Mouse (Mus musculus) spleen, adult 2 months (tissue): ENCODE results near the gene Insr. TPM values are rescaled to one million over a fixed set of nuclear protein-coding genes. Genes with fewer than 3 reads are reported as not detected.
"Not testable (repeated sequence)": the region's sequence is repeated elsewhere in the genome, so short reads cannot be mapped to it uniquely, and the experiment has no call there.

Experiments
- DNase-seq, 2 experiments: peaks; one replicate each; pipeline versions ENCODE4 v3.0.0 to v3.0.0-alpha.2; 2012 to 2021; ENCODE audit warnings: low spot score in 2 of 2, low read depth in 1 of 2
- H3K27ac ChIP-seq: fragments of 200-500 bp; 2 replicates; pipeline ENCODE4 v1.5.1; 2012; ENCODE audit warnings: low read length, inconsistent platforms; ENCODE audit not compliant: insufficient read depth
- H3K27me3 ChIP-seq: fragments of 200-500 bp; 2 replicates; pipeline ENCODE4 v1.6.1; 2012; ENCODE audit warnings: mild to moderate bottlenecking, moderate library complexity, low read length, inconsistent platforms; ENCODE audit not compliant: control insufficient read depth, insufficient read depth
- H3K36me3 ChIP-seq: fragments of 200-500 bp; 2 replicates; pipeline ENCODE4 v1.6.1; 2012; ENCODE audit warnings: mild to moderate bottlenecking, low read length, inconsistent platforms; ENCODE audit not compliant: control insufficient read depth, insufficient read depth
- H3K4me1 ChIP-seq: fragments of 200-500 bp; 2 replicates; pipeline ENCODE4 v1.6.1; 2011; ENCODE audit warnings: inconsistent platforms; ENCODE audit not compliant: control insufficient read depth, insufficient read depth, insufficient read length
- H3K4me3 ChIP-seq: fragments of 200-500 bp; 2 replicates; pipeline ENCODE4 v1.5.1; 2011; ENCODE audit warnings: mild to moderate bottlenecking, inconsistent platforms; ENCODE audit not compliant: insufficient read depth, insufficient read length; ENCODE audit errors: extremely low read depth
- CTCF ChIP-seq: fragments of 200-500 bp; IDR thresholded peaks from 2 replicates; pipeline ENCODE4 v1.5.1; 2011; ENCODE audit warnings: mild to moderate bottlenecking, inconsistent platforms; ENCODE audit not compliant: insufficient read depth, insufficient read length, insufficient replicate concordance; ENCODE audit errors: extremely low read depth
- POLR2A ChIP-seq: fragments of 200-500 bp; IDR thresholded peaks from 2 replicates; pipeline ENCODE4 v1.6.1; 2011; ENCODE audit warnings: low read depth, low read length, inconsistent platforms
- WGBS: fragments of 180-500 bp; shearing (Covaris S2); methylation state at CpG from one replicate; pipeline ENCODE4 v1.1.7; 2018; 5-methylcytosine and 5-hydroxymethylcytosine counted together
- polyA plus RNA-seq: library from polyadenylated mRNA; depleted of rRNA; stranded (reverse); fragments of >200 nt; gene quantifications from 2 replicates; pipeline ENCODE4 v1.2.3, GENCODE M21; 2012; rRNA removed

The Insr gene
- 7.2 and 10.1 TPM in 2 replicates for polyA plus RNA-seq

DNA sequence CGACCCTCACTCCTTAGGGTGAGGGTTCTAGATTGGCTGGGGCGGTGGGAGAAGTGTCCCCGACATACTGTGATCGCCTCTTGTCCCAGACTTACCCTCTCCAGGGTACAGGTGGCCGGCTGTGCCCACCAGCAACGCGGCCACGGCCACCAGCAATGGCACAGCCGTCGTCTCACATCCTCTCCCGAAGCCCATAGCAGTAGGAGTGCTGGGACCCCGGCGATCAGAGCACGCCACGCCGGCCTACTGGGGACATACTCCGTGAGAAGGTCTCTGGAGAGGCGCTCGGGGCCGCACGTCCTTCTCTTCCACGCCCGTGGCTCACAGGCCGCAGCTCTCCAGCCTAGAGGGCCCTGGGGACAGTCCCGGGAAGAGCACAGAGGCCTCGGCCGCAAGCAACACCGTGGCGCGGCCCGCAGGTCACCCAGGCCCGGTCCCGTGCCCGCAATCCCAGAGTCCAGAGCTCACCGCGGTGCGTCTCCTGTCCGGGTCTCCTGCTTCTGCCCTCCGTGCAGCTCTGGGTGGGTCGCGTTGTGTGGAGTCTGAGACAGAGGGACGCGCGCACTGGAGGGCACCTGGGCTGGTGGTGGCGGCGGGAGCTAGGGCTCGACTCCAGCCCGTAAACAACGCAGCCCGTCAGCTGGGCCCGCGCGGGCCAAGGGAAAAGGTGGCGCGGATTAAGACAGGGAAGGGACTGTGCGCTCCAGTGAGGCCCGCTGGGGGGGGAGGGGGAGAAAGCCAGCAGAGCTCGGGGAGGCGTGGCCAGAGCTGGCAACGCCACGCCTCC lies at the start of gene Insr:
TSS of gene Insr (minus strand) at position 684 of the 787 bp plus-strand sequence.
- peaks cover 4% of the 10 kb centered on the region; the same call in 1 of the 2 replicates for H3K4me1 ChIP-seq
- WGBS: under 1% methylated on average over 61 of the region's 61 CpGs
- H3K36me3 ChIP-seq: no peaks in the 10 kb centered on the region; the same call in 1 of the 2 replicates
- H3K27me3 ChIP-seq: no peaks in the 10 kb centered on the region
- TF ChIP-seq CTCF (no peak), POLR2A (no peak; the same call in 1 of the 2 replicates)
- peak within 1 kb of the TSS; percentile 94 for H3K4me3 ChIP-seq
- peak; percentile 79 to 90 for DNase-seq
- peak within 1 kb of the TSS; percentile 62 for H3K27ac ChIP-seq

GRCm38 (mm10) chr8:3327538-3328245 lies 48.3 kb upstream of the Insr start:
- 14% methylated on average over 8 of the region's 8 CpGs for WGBS
- TF ChIP-seq POLR2A (no peak), CTCF (no peak)
- Histone ChIP-seq H3K4me1 (peaks cover 9% of the 10 kb centered on the region), H3K36me3 (no peaks in the 10 kb centered on the region), H3K4me3 (no peak overlapping the region), H3K27ac (no peak overlapping the region), H3K27me3 (no peaks in the 10 kb centered on the region)
- DNase-seq: peak in 1 of 2 experiments; percentile 50

- WGBS: 42% methylated on average over 1 of the region's 1 CpGs
- TF ChIP-seq POLR2A (no peak), CTCF (no peak)
- Histone ChIP-seq H3K4me3 (no peak overlapping the region), H3K27ac (no peak overlapping the region), H3K27me3 (no peaks in the 10 kb centered on the region), H3K36me3 (no peaks in the 10 kb centered on the region), H3K4me1 (peaks cover 9% of the 10 kb centered on the region)
- DNase-seq: no peak
Observed at GRCm38 (mm10) chr8:3327056-3327455, 47.6 kb upstream of the Insr start.

DNA sequence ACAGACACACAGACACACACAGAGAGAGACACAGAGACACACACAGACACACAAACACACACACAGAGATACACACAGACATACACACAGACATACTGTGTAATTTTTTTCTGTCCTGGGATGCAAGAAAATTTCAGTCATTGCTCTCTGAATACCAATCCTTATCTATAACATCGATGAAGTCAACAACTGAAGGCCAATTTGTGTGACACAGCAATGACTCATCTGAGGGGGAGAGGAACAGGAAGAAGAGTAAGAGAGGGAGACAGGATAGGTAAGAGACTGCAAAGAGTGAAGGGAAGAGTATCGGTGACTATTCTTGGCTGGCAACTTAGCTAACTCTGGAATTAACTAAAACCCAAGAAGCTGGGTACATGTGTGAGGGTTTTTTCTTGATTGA lies 44.8 kb upstream of the Insr start:
- WGBS: 61% methylated on average over 2 of the region's 2 CpGs
- no peaks in the 10 kb centered on the region for H3K36me3 ChIP-seq

GRCm38 (mm10) chr8:3319267-3319666 lies 39.9 kb upstream of the Insr start:
- not testable (repeated sequence) for H3K4me1 ChIP-seq, H3K27ac ChIP-seq, H3K4me3 ChIP-seq, DNase-seq, H3K36me3 ChIP-seq, H3K27me3 ChIP-seq
- WGBS: 93% methylated on average over 11 of the region's 11 CpGs

More for the DNA sequence above, 44.8 kb upstream of the Insr start:
- no peak for DNase-seq
- Histone ChIP-seq H3K27me3 (no peaks in the 10 kb centered on the region), H3K4me3 (no peak overlapping the region), H3K27ac (no peak overlapping the region), H3K4me1 (peaks cover 9% of the 10 kb centered on the region)
- TF ChIP-seq POLR2A (no peak), CTCF (no peak)

DNA sequence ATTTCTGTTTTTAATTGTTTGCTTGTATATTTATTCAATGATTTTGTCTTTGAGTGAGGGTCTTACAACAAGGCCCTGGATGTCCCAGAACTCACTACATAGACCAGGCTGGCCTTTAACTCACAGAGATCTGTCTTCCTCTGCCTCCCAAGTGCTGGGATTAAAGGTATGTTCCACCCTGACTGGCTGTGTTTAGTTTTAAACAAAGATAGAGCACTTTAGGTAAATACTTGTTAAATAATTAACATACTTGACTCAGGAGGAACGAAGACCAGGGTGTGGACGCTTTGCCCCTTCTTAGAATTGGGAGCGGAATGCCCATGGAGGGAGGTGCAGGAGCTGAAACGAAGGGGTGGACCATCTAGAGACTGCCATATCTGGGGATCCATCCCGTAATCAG lies 37.2 kb upstream of the Insr start:
- Histone ChIP-seq H3K4me1 (peaks cover 2% of the 10 kb centered on the region; the same call in 1 of the 2 replicates), H3K36me3 (no peaks in the 10 kb centered on the region), H3K27ac (no peak overlapping the region), H3K27me3 (no peaks in the 10 kb centered on the region), H3K4me3 (no peak overlapping the region)
- no peak for TF ChIP-seq CTCF
- TF ChIP-seq POLR2A: no peak
- 90% methylated on average over 5 of the region's 5 CpGs for WGBS
- no peak for DNase-seq

DNA sequence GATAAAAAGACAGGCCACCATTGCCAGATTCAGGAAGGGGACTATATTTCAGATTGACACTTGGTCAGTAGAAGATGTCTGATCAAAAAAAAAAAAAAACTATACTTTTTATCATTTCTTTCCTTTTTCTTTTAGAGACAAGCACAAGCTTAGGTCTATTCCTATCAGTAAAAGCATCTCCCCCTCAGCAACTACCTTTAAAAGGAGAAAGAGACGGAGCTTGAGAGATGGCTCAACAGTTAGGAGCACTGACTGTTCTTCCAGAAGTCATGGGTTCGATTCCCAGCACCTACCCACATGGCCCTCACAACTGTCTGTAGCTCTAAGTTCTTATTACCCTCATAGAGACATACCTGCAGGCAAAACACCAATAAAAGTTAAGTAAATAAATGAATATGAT lies 34.9 kb upstream of the Insr start:
- Histone ChIP-seq H3K4me1 (peaks cover 2% of the 10 kb centered on the region; the same call in 1 of the 2 replicates), H3K27me3 (no peaks in the 10 kb centered on the region), H3K27ac (no peak overlapping the region), H3K4me3 (no peak overlapping the region), H3K36me3 (no peaks in the 10 kb centered on the region)
- 85% methylated on average over 2 of the region's 2 CpGs for WGBS
- DNase-seq: no peak
- TF ChIP-seq POLR2A (no peak), CTCF (no peak)
